Mouse (Mus musculus) spleen, adult 2 months (tissue): ENCODE data around the gene Mesd. TPM values are rescaled to one million over a fixed set of nuclear protein-coding genes. Genes with fewer than 3 reads are reported as not detected.
"Not testable (repeated sequence)": the region's sequence is repeated elsewhere in the genome, so short reads cannot be mapped to it uniquely, and the experiment has no call there.

Source experiments
- DNase-seq, 2 experiments: peaks; one replicate each; pipeline versions ENCODE4 v3.0.0 to v3.0.0-alpha.2; 2012 to 2021; ENCODE audit warnings: low spot score in 2 of 2, low read depth in 1 of 2
- H3K27ac ChIP-seq: fragments of 200-500 bp; 2 replicates; pipeline ENCODE4 v1.5.1; 2012; ENCODE audit warnings: low read length, inconsistent platforms; ENCODE audit not compliant: insufficient read depth
- H3K27me3 ChIP-seq: fragments of 200-500 bp; 2 replicates; pipeline ENCODE4 v1.6.1; 2012; ENCODE audit warnings: mild to moderate bottlenecking, moderate library complexity, low read length, inconsistent platforms; ENCODE audit not compliant: control insufficient read depth, insufficient read depth
- H3K36me3 ChIP-seq: fragments of 200-500 bp; 2 replicates; pipeline ENCODE4 v1.6.1; 2012; ENCODE audit warnings: mild to moderate bottlenecking, low read length, inconsistent platforms; ENCODE audit not compliant: control insufficient read depth, insufficient read depth
- H3K4me1 ChIP-seq: fragments of 200-500 bp; 2 replicates; pipeline ENCODE4 v1.6.1; 2011; ENCODE audit warnings: inconsistent platforms; ENCODE audit not compliant: control insufficient read depth, insufficient read depth, insufficient read length
- H3K4me3 ChIP-seq: fragments of 200-500 bp; 2 replicates; pipeline ENCODE4 v1.5.1; 2011; ENCODE audit warnings: mild to moderate bottlenecking, inconsistent platforms; ENCODE audit not compliant: insufficient read depth, insufficient read length; ENCODE audit errors: extremely low read depth
- CTCF ChIP-seq: fragments of 200-500 bp; IDR thresholded peaks from 2 replicates; pipeline ENCODE4 v1.5.1; 2011; ENCODE audit warnings: mild to moderate bottlenecking, inconsistent platforms; ENCODE audit not compliant: insufficient read depth, insufficient read length, insufficient replicate concordance; ENCODE audit errors: extremely low read depth
- POLR2A ChIP-seq: fragments of 200-500 bp; IDR thresholded peaks from 2 replicates; pipeline ENCODE4 v1.6.1; 2011; ENCODE audit warnings: low read depth, low read length, inconsistent platforms
- WGBS: fragments of 180-500 bp; shearing (Covaris S2); methylation state at CpG from one replicate; pipeline ENCODE4 v1.1.7; 2018; 5-methylcytosine and 5-hydroxymethylcytosine counted together
- polyA plus RNA-seq: library from polyadenylated mRNA; depleted of rRNA; stranded (reverse); fragments of >200 nt; gene quantifications from 2 replicates; pipeline ENCODE4 v1.2.3, GENCODE M21; 2012

Mesd gene
- polyA plus RNA-seq, 1 experiment: 6.2 TPM

DNA sequence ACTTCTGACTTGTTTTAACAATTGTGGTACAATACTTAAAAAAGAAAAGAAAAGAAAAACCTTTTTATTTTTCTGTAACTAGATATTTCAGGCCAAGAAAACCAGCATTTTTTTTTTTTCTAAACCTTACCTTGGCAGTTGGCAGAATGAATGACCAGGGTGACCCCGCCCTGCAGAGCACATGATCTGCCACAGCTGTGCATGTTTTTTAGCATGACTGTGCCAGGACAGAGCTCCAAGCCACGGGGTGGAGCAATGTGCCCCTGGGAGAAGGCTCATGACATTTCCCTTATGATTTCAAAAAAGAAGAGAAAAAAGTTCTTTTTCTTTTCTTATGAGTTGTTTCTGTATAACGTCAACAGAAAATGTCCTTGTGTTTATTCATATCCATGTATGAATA is 5.1 kb downstream of the Mesd start:
- Histone ChIP-seq H3K27me3 (no peaks in the 10 kb centered on the region), H3K27ac (no peak overlapping the region), H3K4me1 (no peaks in the 10 kb centered on the region; the same call in 1 of the 2 replicates), H3K36me3 (no peaks in the 10 kb centered on the region), H3K4me3 (no peak overlapping the region)
- DNase-seq: no peak
- TF ChIP-seq POLR2A: no peak
- no peak for TF ChIP-seq CTCF
- 31% methylated on average over 3 of the region's 3 CpGs for WGBS

DNA sequence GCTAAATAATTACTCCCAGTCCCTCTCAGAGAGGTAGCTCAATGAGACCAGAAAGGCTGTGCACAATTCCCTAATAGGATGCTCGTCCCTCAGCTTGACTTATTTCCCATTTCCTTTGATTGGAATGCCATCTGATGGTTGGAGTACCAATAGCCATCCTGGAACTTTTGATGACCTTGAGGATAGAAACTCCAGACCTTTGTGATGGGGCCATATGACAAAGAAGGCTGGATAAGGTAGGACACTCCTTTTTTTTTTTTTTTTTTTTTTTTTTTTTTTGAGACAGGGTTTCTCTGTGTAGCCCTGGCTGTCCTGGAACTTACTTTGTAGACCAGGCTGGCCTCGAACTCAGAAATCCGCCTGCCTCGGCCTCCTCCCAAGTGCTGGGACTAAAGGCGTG is 5.7 kb downstream of the Mesd start:
- not testable (repeated sequence) for DNase-seq, H3K27ac ChIP-seq, H3K27me3 ChIP-seq, H3K36me3 ChIP-seq, H3K4me1 ChIP-seq, H3K4me3 ChIP-seq
- WGBS: 91% methylated on average over 5 of the region's 5 CpGs

DNA sequence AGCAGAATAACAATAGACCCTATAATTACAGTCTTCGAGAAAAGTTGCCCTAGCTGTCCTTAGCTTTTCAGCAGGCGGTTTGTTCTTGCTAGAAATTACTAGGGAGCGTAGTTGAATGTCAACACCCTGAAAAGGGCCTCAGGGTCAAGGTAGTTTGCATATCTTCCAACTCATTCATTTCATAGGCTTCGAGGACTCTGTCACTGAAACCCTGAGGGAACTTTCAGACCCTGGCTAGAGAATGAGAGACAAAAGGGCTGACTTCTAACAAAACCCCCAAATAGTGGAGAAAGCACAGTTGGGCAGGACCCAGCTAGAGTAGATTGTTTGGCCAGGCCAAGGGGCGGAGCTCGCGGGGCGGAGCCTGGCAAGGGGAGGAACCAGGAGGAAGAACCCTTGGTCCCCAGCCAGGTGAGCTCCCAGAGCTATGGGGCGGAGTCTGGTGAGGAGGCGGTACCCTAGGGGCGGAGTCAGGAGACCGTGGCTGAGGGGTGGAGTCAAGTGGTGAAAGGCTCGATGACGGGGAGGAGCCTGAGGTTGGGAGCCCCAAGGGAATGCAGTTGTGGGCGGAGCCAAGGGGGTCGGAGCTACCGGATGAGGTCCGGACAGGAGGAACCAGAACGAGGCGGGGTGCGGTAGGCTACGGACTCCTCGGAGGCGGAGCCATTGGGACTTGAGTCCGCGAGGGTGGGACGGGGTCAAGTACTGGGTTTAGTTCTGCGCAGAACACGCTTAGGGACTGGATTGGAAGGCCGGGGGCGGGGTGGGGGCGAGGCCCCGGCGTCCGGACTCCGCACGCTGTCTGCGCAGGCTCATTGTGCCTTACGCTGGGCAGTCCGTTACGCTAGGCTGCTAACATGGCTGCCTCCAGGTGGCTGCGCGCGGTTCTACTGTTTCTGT is 7.4 kb downstream of the Mesd start:
- no peaks in the 10 kb centered on the region for H3K27me3 ChIP-seq
- H3K4me1 ChIP-seq: no peaks in the 10 kb centered on the region; the same call in 1 of the 2 replicates
- H3K27ac ChIP-seq: peak overlapping the region; percentile 57
- H3K4me3 ChIP-seq: peak overlapping the region; percentile 85
- 4% methylated on average over 44 of the region's 44 CpGs for WGBS
- peak; percentile 98 to 100 for DNase-seq
- no peak for TF ChIP-seq CTCF
- peak; percentile 66 for TF ChIP-seq POLR2A
- H3K36me3 ChIP-seq: peaks cover 5% of the 10 kb centered on the region; the same call in 1 of the 2 replicates

GRCm38 (mm10) chr7:83892333-83892669 is 8.0 kb downstream of the Mesd start:
- H3K4me3 ChIP-seq: peak overlapping the region; percentile 85
- no peak for DNase-seq
- H3K36me3 ChIP-seq: peaks cover 7% of the 10 kb centered on the region; the same call in 1 of the 2 replicates
- no peak for TF ChIP-seq CTCF
- no peak for TF ChIP-seq POLR2A
- H3K27me3 ChIP-seq: no peaks in the 10 kb centered on the region
- peak overlapping the region; percentile 57 for H3K27ac ChIP-seq
- H3K4me1 ChIP-seq: no peaks in the 10 kb centered on the region; the same call in 1 of the 2 replicates
- WGBS: under 1% methylated on average over 21 of the region's 21 CpGs

- TF ChIP-seq CTCF: no peak
- no peak for TF ChIP-seq POLR2A
- DNase-seq: no peak
- WGBS: 93% methylated on average over 1 of the region's 1 CpGs
- no peaks in the 10 kb centered on the region; the same call in 1 of the 2 replicates for H3K4me1 ChIP-seq
- no peak overlapping the region for H3K27ac ChIP-seq
- H3K27me3 ChIP-seq: no peaks in the 10 kb centered on the region
- H3K4me3 ChIP-seq: no peak overlapping the region
- peaks cover 20% of the 10 kb centered on the region for H3K36me3 ChIP-seq
Observed at GRCm38 (mm10) chr7:83894348-83894747, 10.1 kb downstream of the Mesd start.

GRCm38 (mm10) chr7:83896077-83896740 is 11.9 kb downstream of the Mesd start:
- WGBS: 76% methylated on average over 5 of the region's 5 CpGs
- no peak for TF ChIP-seq CTCF
- TF ChIP-seq POLR2A: no peak
- H3K4me3 ChIP-seq: no peak overlapping the region
- H3K36me3 ChIP-seq: peaks cover 24% of the 10 kb centered on the region
- H3K27me3 ChIP-seq: no peaks in the 10 kb centered on the region
- no peak overlapping the region for H3K27ac ChIP-seq
- no peaks in the 10 kb centered on the region; the same call in 1 of the 2 replicates for H3K4me1 ChIP-seq
- DNase-seq: no peak

GRCm38 (mm10) chr7:83898267-83898666 is 14.0 kb downstream of the Mesd start:
- TF ChIP-seq POLR2A: no peak
- TF ChIP-seq CTCF: no peak
- no peak overlapping the region for H3K4me3 ChIP-seq
- no peak overlapping the region for H3K27ac ChIP-seq
- WGBS: 84% methylated on average over 11 of the region's 11 CpGs
- DNase-seq: no peak
- no peaks in the 10 kb centered on the region for H3K27me3 ChIP-seq
- H3K4me1 ChIP-seq: no peaks in the 10 kb centered on the region
- H3K36me3 ChIP-seq: peaks cover 24% of the 10 kb centered on the region
